Mouse (Mus musculus): ENCODE measurements around the gene Oser1. TPM values are rescaled to one million over a fixed set of nuclear protein-coding genes. Genes with fewer than 3 reads are reported as not detected.

Oser1 gene
- polyA plus RNA-seq, 1 experiment = 44.6 TPM

DNA sequence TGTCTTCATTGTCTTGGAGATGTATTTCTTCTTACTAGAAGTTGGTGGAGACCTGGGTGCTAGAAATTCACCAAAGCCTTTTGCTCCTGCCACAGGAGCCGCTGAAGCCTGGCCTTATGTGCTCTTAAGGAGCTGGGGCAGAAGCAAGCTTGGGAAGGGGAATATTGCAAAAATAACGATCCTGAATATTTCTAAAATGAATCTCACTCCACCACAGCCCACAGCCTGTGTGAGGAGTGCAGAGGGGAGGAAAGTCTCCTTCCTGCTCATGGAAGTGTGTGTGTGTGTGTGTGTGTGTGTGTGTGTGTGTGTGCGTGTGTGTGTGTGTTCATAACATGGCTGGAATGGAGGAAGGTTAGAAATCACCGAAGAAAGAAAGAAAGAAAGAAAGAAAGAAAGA is 25.7 kb downstream of the Oser1 start:
- no peak overlapping the region for H3K4me3 ChIP-seq (ENCODE audit: insufficient read depth, poor library complexity, severe bottlenecking)
- peaks cover 34% of the 10 kb centered on the region for H3K79me2 ChIP-seq (ENCODE audit: control insufficient read depth, insufficient read depth)
- no peaks in the 10 kb centered on the region for H3K27me3 ChIP-seq (ENCODE audit: control insufficient read depth, insufficient read depth, insufficient read length)
- peaks cover 3% of the 10 kb centered on the region for H3K79me3 ChIP-seq (ENCODE audit: low read depth)
- no peak overlapping the region for H3ac ChIP-seq (ENCODE audit: control insufficient read depth, insufficient read length, low read depth)
- H3K36me3 ChIP-seq (ENCODE audit: control insufficient read depth, insufficient read depth) = no peaks in the 10 kb centered on the region
- no peak for TF ChIP-seq MAX (IDR thresholded peaks at IDR 0.05)
- no peak for TF ChIP-seq CEBPB (IDR thresholded peaks at IDR 0.05; ENCODE audit: low read depth)
- TF ChIP-seq FOSL1 (IDR thresholded peaks at IDR 0.05; ENCODE audit: insufficient read depth, low read length, poor library complexity, severe bottlenecking) = no peak
- no peak for TF ChIP-seq CTCF (IDR thresholded peaks at IDR 0.05; ENCODE audit: control insufficient read depth, insufficient read depth, insufficient read length)
- TF ChIP-seq MYOD1 (IDR thresholded peaks at IDR 0.05; ENCODE audit: control insufficient read depth, insufficient read length, low read depth) = no peak
- TF ChIP-seq USF1 (IDR thresholded peaks at IDR 0.05; ENCODE audit: low read depth) = no peak
- TF ChIP-seq MYOG (IDR thresholded peaks at IDR 0.05; ENCODE audit: control insufficient read depth, extremely low read depth, insufficient read length) = no peak

DNA sequence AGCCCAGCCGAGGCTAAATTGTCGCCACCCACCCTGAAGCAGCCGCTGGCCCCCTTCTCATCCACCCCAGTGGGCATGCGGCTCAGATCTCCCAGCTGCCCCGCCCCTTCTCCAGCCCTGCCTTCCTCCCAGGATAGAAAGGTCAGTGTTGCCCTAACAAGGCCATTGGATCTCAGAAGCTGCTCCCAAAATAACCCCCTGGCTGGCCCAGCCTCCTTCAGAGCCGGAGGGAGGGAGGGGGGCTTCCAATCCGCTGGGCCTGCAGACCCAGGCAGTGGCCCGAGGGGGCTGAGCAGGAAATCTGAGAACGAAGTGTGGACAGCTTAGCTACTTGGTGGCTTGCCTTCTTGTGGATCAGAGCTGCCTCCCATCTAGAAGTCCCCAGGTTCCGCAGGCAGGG is 26.6 kb downstream of the Oser1 start, which contains the start of gene Jph2:
Gene Jph2, minus strand, starts transcription at position 89 of the 400 bp plus-strand sequence.
- peak within 1 kb of the TSS; percentile 68 for H3ac ChIP-seq (ENCODE audit: control insufficient read depth, insufficient read length, low read depth)
- no peak for TF ChIP-seq MAX (IDR thresholded peaks at IDR 0.05)
- peaks cover 41% of the 10 kb centered on the region for H3K79me2 ChIP-seq (ENCODE audit: control insufficient read depth, insufficient read depth)
- no peaks in the 10 kb centered on the region for H3K36me3 ChIP-seq (ENCODE audit: control insufficient read depth, insufficient read depth)
- H3K4me3 ChIP-seq (ENCODE audit: insufficient read depth, poor library complexity, severe bottlenecking) = peak within 1 kb of the TSS; percentile 32
- no peaks in the 10 kb centered on the region for H3K27me3 ChIP-seq (ENCODE audit: control insufficient read depth, insufficient read depth, insufficient read length)
- peaks cover 3% of the 10 kb centered on the region for H3K79me3 ChIP-seq (ENCODE audit: low read depth)

DNA sequence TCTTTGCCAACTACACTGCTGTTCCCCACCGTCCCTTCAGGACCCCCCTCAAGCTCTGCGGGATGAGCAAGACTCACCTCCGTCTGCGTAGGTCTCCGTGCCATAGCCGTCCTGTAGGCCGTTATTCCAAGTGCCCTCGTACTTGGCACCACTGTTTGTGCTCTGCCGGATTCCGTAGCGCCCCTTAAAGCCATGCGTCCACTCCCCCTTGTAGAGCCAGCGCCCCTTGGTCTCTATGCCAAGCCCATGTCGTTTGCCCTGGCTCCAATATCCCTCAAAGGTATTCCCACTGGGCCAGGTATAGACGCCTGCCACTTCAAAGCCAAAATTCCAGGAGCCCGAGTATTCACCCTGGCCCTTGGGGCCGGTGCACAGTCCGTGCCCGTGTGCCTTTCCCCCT is 27.4 kb downstream of the Oser1 start:
- peak overlapping the region; percentile 32 for H3K4me3 ChIP-seq (ENCODE audit: insufficient read depth, poor library complexity, severe bottlenecking)
- H3ac ChIP-seq (ENCODE audit: control insufficient read depth, insufficient read length, low read depth) = peak overlapping the region; percentile 68
- no peaks in the 10 kb centered on the region for H3K27me3 ChIP-seq (ENCODE audit: control insufficient read depth, insufficient read depth, insufficient read length)
- H3K36me3 ChIP-seq (ENCODE audit: control insufficient read depth, insufficient read depth) = no peaks in the 10 kb centered on the region
- TF ChIP-seq MAX (IDR thresholded peaks at IDR 0.05) (no peak), USF1 (IDR thresholded peaks at IDR 0.05; ENCODE audit: low read depth) (no peak), MYOD1 (IDR thresholded peaks at IDR 0.05; ENCODE audit: control insufficient read depth, insufficient read length, low read depth) (no peak), FOSL1 (IDR thresholded peaks at IDR 0.05; ENCODE audit: insufficient read depth, low read length, poor library complexity, severe bottlenecking) (no peak), MYOG (IDR thresholded peaks at IDR 0.05; ENCODE audit: control insufficient read depth, extremely low read depth, insufficient read length) (no peak), CTCF (IDR thresholded peaks at IDR 0.05; ENCODE audit: control insufficient read depth, insufficient read depth, insufficient read length) (no peak), CEBPB (IDR thresholded peaks at IDR 0.05; ENCODE audit: low read depth) (no peak)
- H3K79me3 ChIP-seq (ENCODE audit: low read depth) = peaks cover 3% of the 10 kb centered on the region
- peaks cover 47% of the 10 kb centered on the region for H3K79me2 ChIP-seq (ENCODE audit: control insufficient read depth, insufficient read depth)

DNA sequence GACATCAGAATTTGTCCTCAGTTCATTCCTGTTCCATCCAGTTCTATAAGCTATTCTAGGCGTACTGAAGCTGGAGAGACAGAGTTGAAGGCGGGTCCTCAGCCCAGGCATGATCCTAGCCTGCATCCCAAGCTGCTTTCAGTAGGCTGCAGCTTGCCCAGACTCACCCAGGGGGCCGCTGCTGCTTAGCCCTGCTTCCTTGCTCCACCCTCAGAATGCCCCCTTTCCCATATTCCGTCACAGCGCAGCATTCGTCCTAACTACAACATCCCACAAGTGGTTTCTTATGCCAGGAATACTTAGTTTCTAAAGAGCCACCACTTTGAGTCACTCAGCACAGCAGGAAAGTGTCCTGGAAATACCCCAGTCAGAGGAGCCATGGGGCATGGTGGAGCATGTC is 29.5 kb downstream of the Oser1 start:
- Histone ChIP-seq H3K27me3 (ENCODE audit: control insufficient read depth, insufficient read depth, insufficient read length) (no peaks in the 10 kb centered on the region), H3K4me3 (ENCODE audit: insufficient read depth, poor library complexity, severe bottlenecking) (no peak overlapping the region), H3K79me3 (ENCODE audit: low read depth) (peaks cover 3% of the 10 kb centered on the region), H3ac (ENCODE audit: control insufficient read depth, insufficient read length, low read depth) (peak overlapping the region; percentile 30), H3K36me3 (ENCODE audit: control insufficient read depth, insufficient read depth) (no peaks in the 10 kb centered on the region), H3K79me2 (ENCODE audit: control insufficient read depth, insufficient read depth) (peaks cover 48% of the 10 kb centered on the region)
- no peak for TF ChIP-seq MYOG (IDR thresholded peaks at IDR 0.05; ENCODE audit: control insufficient read depth, extremely low read depth, insufficient read length)

DNA sequence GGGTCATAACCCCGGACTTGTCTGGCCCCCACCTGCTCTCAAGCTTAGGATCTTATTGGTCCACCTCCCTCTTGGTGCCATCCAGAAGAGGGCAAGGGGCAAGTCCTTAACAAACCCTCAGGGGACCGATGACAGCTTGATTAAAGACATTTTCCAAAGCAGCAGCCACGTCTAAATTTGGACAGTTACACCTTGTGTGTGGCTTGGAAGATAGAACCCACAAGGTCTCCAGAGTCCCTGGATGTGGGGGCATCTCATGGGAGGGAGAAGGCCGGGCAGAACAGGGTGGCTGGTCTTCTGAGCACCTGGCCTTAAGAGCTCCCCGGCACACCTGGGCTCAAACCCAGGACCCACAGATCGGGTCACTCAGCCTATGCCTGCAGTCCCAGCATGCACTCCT is 30.5 kb downstream of the Oser1 start:
- Histone ChIP-seq H3K4me3 (ENCODE audit: insufficient read depth, poor library complexity, severe bottlenecking) (no peak overlapping the region), H3ac (ENCODE audit: control insufficient read depth, insufficient read length, low read depth) (no peak overlapping the region), H3K79me3 (ENCODE audit: low read depth) (peaks cover 3% of the 10 kb centered on the region), H3K79me2 (ENCODE audit: control insufficient read depth, insufficient read depth) (peaks cover 48% of the 10 kb centered on the region), H3K36me3 (ENCODE audit: control insufficient read depth, insufficient read depth) (no peaks in the 10 kb centered on the region), H3K27me3 (ENCODE audit: control insufficient read depth, insufficient read depth, insufficient read length) (no peaks in the 10 kb centered on the region)
- no peak for TF ChIP-seq FOSL1 (IDR thresholded peaks at IDR 0.05; ENCODE audit: insufficient read depth, low read length, poor library complexity, severe bottlenecking)
- TF ChIP-seq CTCF (IDR thresholded peaks at IDR 0.05; ENCODE audit: control insufficient read depth, insufficient read depth, insufficient read length) = no peak
- TF ChIP-seq MAX (IDR thresholded peaks at IDR 0.05) = no peak
- TF ChIP-seq MYOG (IDR thresholded peaks at IDR 0.05; ENCODE audit: control insufficient read depth, extremely low read depth, insufficient read length) = no peak
- TF ChIP-seq CEBPB (IDR thresholded peaks at IDR 0.05; ENCODE audit: low read depth) = no peak
- TF ChIP-seq USF1 (IDR thresholded peaks at IDR 0.05; ENCODE audit: low read depth) = no peak
- TF ChIP-seq MYOD1 (IDR thresholded peaks at IDR 0.05; ENCODE audit: control insufficient read depth, insufficient read length, low read depth) = no peak

DNA sequence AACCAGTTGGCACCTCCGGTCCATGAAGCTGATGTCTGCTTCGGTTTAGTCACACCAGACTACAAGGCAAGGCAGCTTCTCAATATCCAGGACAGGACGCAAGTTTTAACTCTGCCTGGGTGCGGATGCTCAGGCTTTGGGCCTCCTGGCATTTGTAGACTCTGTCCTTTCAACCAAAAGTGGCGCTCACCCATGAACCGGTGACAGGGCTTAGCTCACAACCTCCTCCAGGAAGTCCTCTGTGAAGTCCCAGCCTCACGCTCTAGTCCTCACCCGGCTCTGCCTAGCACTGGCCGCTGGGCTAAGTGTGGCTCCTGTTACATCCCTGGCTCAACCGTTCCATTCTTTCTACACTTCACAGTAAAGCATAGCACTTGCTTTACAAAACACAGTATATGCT is 31.3 kb downstream of the Oser1 start:
- peaks cover 48% of the 10 kb centered on the region for H3K79me2 ChIP-seq (ENCODE audit: control insufficient read depth, insufficient read depth)
- H3K36me3 ChIP-seq (ENCODE audit: control insufficient read depth, insufficient read depth) = no peaks in the 10 kb centered on the region
- TF ChIP-seq CTCF (IDR thresholded peaks at IDR 0.05; ENCODE audit: control insufficient read depth, insufficient read depth, insufficient read length) (no peak), MYOG (IDR thresholded peaks at IDR 0.05; ENCODE audit: control insufficient read depth, extremely low read depth, insufficient read length) (no peak), USF1 (IDR thresholded peaks at IDR 0.05; ENCODE audit: low read depth) (no peak), MAX (IDR thresholded peaks at IDR 0.05) (no peak), FOSL1 (IDR thresholded peaks at IDR 0.05; ENCODE audit: insufficient read depth, low read length, poor library complexity, severe bottlenecking) (no peak), CEBPB (IDR thresholded peaks at IDR 0.05; ENCODE audit: low read depth) (no peak), MYOD1 (IDR thresholded peaks at IDR 0.05; ENCODE audit: control insufficient read depth, insufficient read length, low read depth) (no peak)
- no peak overlapping the region for H3K4me3 ChIP-seq (ENCODE audit: insufficient read depth, poor library complexity, severe bottlenecking)
- peaks cover 6% of the 10 kb centered on the region for H3K79me3 ChIP-seq (ENCODE audit: low read depth)
- no peaks in the 10 kb centered on the region for H3K27me3 ChIP-seq (ENCODE audit: control insufficient read depth, insufficient read depth, insufficient read length)
- no peak overlapping the region for H3ac ChIP-seq (ENCODE audit: control insufficient read depth, insufficient read length, low read depth)
